Mouse (Mus musculus) embryonic facial prominence, embryonic 11.5 days (tissue): ENCODE results near the gene Slc25a41. TPM values are rescaled to one million over a fixed set of nuclear protein-coding genes. Genes with fewer than 3 reads are reported as not detected.
A peak's percentile ranks its signal among the peaks of the same experiment; 100 is the strongest.
"Not testable (repeated sequence)": the region's sequence is repeated elsewhere in the genome, so short reads cannot be mapped to it uniquely, and the experiment has no call there.

Experiments used
- ATAC-seq: fragments of 200-750 bp; cut with Nextera tagmentation; replicated peaks from 2 replicates; pipeline ENCODE4 v1.8.0; 2017; ENCODE audit warnings: low read depth; ENCODE audit not compliant: insufficient number of reproducible peaks, low FRiP score, low TSS enrichment
- DNase-seq: peaks from one replicate; pipeline ENCODE4 v3.0.0-alpha.2; 2015; ENCODE audit warnings: low spot score
- H3K27ac ChIP-seq: fragments of 300-500 bp; sonication (generic); replicated peaks from 2 replicates; pipeline ENCODE4 v1.5.1; 2014; ENCODE audit warnings: mild to moderate bottlenecking, low read depth, low read length, control low read depth
- H3K27me3 ChIP-seq: fragments of 300-500 bp; sonication (generic); 2 replicates; pipeline ENCODE4 v1.6.1; 2014; ENCODE audit warnings: mild to moderate bottlenecking, low read length, moderate library complexity, mixed read lengths; ENCODE audit not compliant: control insufficient read depth, insufficient read depth
- H3K36me3 ChIP-seq: fragments of 300-500 bp; sonication (generic); replicated peaks from 2 replicates; pipeline ENCODE4 v1.6.1; 2014; ENCODE audit warnings: low read depth, mild to moderate bottlenecking, low read length, moderate library complexity, mixed read lengths; ENCODE audit not compliant: control insufficient read depth, insufficient read depth
- H3K4me1 ChIP-seq: fragments of 300-500 bp; sonication (generic); 2 replicates; pipeline ENCODE4 v1.6.1; 2014; ENCODE audit warnings: low read length, mixed read lengths; ENCODE audit not compliant: control insufficient read depth, insufficient read depth
- H3K4me2 ChIP-seq: fragments of 300-500 bp; sonication (generic); 2 replicates; pipeline ENCODE4 v1.6.1; 2014; ENCODE audit warnings: low read depth, mild to moderate bottlenecking, control low read depth, low read length, moderate library complexity
- H3K4me3 ChIP-seq: fragments of 300-500 bp; sonication (generic); 2 replicates; pipeline ENCODE4 v1.5.1; 2014; ENCODE audit warnings: low read depth, low read length, control low read depth
- H3K9ac ChIP-seq: fragments of 300-500 bp; sonication (generic); replicated peaks from 2 replicates; pipeline ENCODE4 v1.6.1; 2014; ENCODE audit warnings: mild to moderate bottlenecking, control low read depth, low read length
- H3K9me3 ChIP-seq: fragments of 300-500 bp; sonication (generic); replicated peaks from 2 replicates; pipeline ENCODE4 v1.6.1; 2016; ENCODE audit warnings: mild to moderate bottlenecking, low read length, inconsistent platforms, mixed read lengths; ENCODE audit not compliant: control insufficient read depth
- WGBS: fragments of 180-500 bp; shearing (Covaris S2); extraction: QIAGEN DNeasy Blood & Tissue Kit; methylation state at CpG from one replicate; pipeline ENCODE4 v1.1.7; 2014; 5-methylcytosine and 5-hydroxymethylcytosine counted together
- polyA plus RNA-seq: library from polyadenylated mRNA; unstranded; fragments of >200 nt; fragmentation: Nextera tagmentation; extraction: Ambion mirVana; gene quantifications from 2 replicates; pipeline ENCODE4 v1.2.1, GENCODE M21; 2014

Slc25a41 gene
- polyA plus RNA-seq, 1 experiment from 2014 or later = not detected

GRCm38 (mm10) chr17:57060231-57060801 is 18.9 kb upstream of the Slc25a41 start:
- no peak overlapping the region for H3K27ac ChIP-seq
- peaks cover 3% of the 10 kb centered on the region for H3K4me1 ChIP-seq
- no peaks in the 10 kb centered on the region for H3K9me3 ChIP-seq
- no peaks in the 10 kb centered on the region for H3K36me3 ChIP-seq
- DNase-seq (peak; percentile 95), ATAC-seq (peak; percentile 86)
- H3K27me3 ChIP-seq = peaks cover 24% of the 10 kb centered on the region
- H3K4me3 ChIP-seq = peak overlapping the region; percentile 74
- WGBS = under 1% methylated on average over 44 of the region's 44 CpGs
- peak overlapping the region; percentile 51 for H3K4me2 ChIP-seq
- H3K9ac ChIP-seq = no peak overlapping the region

- Histone ChIP-seq H3K4me1 (peaks cover 3% of the 10 kb centered on the region), H3K9me3 (no peaks in the 10 kb centered on the region), H3K36me3 (no peaks in the 10 kb centered on the region; the same call in 1 of the 2 replicates), H3K4me3 (peak within 1 kb of the TSS; percentile 74), H3K4me2 (peak within 1 kb of the TSS; percentile 51), H3K27me3 (peaks cover 24% of the 10 kb centered on the region), H3K9ac (peak within 1 kb of the TSS; percentile 67), H3K27ac (no peak within 1 kb of the TSS)
- DNase-seq (peak; percentile 84), ATAC-seq (peak; percentile 61)
- 1% methylated on average over 17 of the region's 45 CpGs for WGBS
These were observed 18.1 kb upstream of the Slc25a41 start, which contains the start of gene Slc25a23 for GRCm38 (mm10) chr17:57059486-57059977. TSS of gene Slc25a23 (minus strand) at chr17:57059863.

GRCm38 (mm10) chr17:57058891-57059485 is 17.5 kb upstream of the Slc25a41 start, which contains the start of gene Crb3:
TSS of gene Crb3 (plus strand) at chr17:57059105.
- ATAC-seq = no peak; the same call in 1 of the 2 replicates
- no peak within 1 kb of the TSS for H3K27ac ChIP-seq
- peak within 1 kb of the TSS; percentile 67 for H3K9ac ChIP-seq
- H3K4me2 ChIP-seq = peak within 1 kb of the TSS; percentile 51
- peak within 1 kb of the TSS; percentile 74 for H3K4me3 ChIP-seq
- peaks cover 3% of the 10 kb centered on the region for H3K4me1 ChIP-seq
- H3K9me3 ChIP-seq = no peaks in the 10 kb centered on the region
- no peaks in the 10 kb centered on the region; the same call in 1 of the 2 replicates for H3K36me3 ChIP-seq
- 0% methylated on average over 18 of the region's 22 CpGs for WGBS
- peaks cover 24% of the 10 kb centered on the region for H3K27me3 ChIP-seq
- DNase-seq = no peak

GRCm38 (mm10) chr17:57056246-57056645 is 14.8 kb upstream of the Slc25a41 start:
- WGBS = 85% methylated on average over 3 of the region's 3 CpGs
- Histone ChIP-seq H3K4me1 (no peaks in the 10 kb centered on the region), H3K27me3 (peaks cover 4% of the 10 kb centered on the region), H3K27ac (no peak overlapping the region), H3K9me3 (no peaks in the 10 kb centered on the region), H3K4me2 (no peak overlapping the region), H3K4me3 (no peak overlapping the region), H3K36me3 (no peaks in the 10 kb centered on the region; the same call in none of the 2 replicates), H3K9ac (no peak overlapping the region)
- DNase-seq = no peak
- ATAC-seq = no peak

DNA sequence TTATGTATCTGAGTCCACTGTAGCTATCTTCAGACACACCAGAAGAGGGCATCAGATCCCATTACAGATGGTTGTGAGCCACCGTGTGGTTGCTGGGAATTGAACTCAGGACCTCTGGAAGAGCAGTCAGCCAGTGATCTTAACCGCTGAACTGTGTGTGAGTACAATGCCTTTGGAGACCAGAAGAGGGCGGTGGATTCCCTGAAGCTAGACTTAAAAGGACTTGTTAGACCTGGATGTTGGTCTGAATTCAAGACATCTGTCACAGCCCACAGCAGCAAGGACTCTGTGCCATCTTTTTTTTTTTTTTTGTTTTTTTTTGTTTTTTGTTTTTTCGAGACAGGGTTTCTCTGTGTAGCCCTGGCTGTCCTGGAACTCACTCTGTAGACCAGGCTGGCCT is 10.2 kb upstream of the Slc25a41 start:
- H3K4me1 ChIP-seq, H3K4me2 ChIP-seq, DNase-seq, H3K9me3 ChIP-seq, H3K27ac ChIP-seq, H3K27me3 ChIP-seq, H3K4me3 ChIP-seq, H3K36me3 ChIP-seq, ATAC-seq, H3K9ac ChIP-seq: not testable (repeated sequence)
- 85% methylated on average over 4 of the region's 4 CpGs for WGBS

DNA sequence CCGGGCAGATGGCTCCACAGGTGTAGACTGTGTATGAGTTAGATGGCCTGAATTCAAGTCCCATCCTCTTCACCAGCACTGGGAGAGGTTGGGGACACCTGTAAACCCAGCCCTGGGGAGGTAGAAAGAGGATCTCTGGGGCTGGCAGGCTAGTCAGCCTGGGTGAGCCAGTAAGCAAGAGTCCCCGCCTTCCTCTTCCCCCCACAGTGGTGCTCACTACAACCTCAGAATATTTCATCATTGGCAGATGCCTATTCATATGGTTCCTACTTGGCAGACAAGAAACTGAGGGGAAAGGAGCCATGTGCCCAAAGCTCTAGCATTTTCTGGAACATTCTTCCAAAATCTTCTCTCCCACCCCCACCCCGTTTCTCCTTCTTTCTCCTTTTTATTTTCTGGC is 7.4 kb upstream of the Slc25a41 start:
- Histone ChIP-seq H3K27ac (no peak overlapping the region), H3K27me3 (no peaks in the 10 kb centered on the region), H3K9ac (no peak overlapping the region), H3K4me2 (no peak overlapping the region), H3K36me3 (no peaks in the 10 kb centered on the region; the same call in 1 of the 2 replicates), H3K4me3 (no peak overlapping the region), H3K4me1 (no peaks in the 10 kb centered on the region), H3K9me3 (no peaks in the 10 kb centered on the region)
- ATAC-seq (no peak), DNase-seq (no peak)
- 94% methylated on average over 3 of the region's 3 CpGs for WGBS

DNA sequence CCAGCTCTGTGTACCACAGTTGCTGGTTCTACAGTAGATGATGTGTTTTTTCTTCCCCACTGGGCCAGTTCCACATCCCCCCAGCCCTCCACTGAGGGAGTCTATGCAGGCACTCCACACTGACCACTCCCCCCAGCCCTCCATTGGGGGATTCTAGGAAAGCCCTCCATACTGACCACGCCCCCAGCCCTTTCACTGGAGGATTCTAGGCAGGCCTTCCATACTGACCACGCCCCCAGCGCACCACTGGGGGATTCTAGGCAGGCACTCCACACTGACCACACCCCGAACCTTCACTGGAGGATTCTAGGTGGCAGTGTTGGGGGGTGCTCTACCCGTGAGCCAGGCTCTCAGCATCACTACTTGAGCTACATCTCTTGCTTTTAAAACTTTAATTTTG is 6.0 kb upstream of the Slc25a41 start:
- no peak overlapping the region for H3K27ac ChIP-seq
- no peak overlapping the region for H3K4me2 ChIP-seq
- H3K27me3 ChIP-seq = no peaks in the 10 kb centered on the region
- DNase-seq (no peak), ATAC-seq (no peak)
- H3K4me1 ChIP-seq = no peaks in the 10 kb centered on the region
- H3K9me3 ChIP-seq = no peaks in the 10 kb centered on the region
- H3K9ac ChIP-seq = no peak overlapping the region
- H3K36me3 ChIP-seq = no peaks in the 10 kb centered on the region; the same call in 1 of the 2 replicates
- H3K4me3 ChIP-seq = no peak overlapping the region
- 33% methylated on average over 5 of the region's 5 CpGs for WGBS

GRCm38 (mm10) chr17:57038978-57039377 is 2.5 kb downstream of the Slc25a41 start:
- no peak for DNase-seq
- no peaks in the 10 kb centered on the region for H3K9me3 ChIP-seq
- no peak overlapping the region for H3K9ac ChIP-seq
- no peaks in the 10 kb centered on the region for H3K27me3 ChIP-seq
- H3K36me3 ChIP-seq = no peaks in the 10 kb centered on the region
- no peak for ATAC-seq
- H3K4me1 ChIP-seq = no peaks in the 10 kb centered on the region
- no peak overlapping the region for H3K4me3 ChIP-seq
- 39% methylated on average over 8 of the region's 8 CpGs for WGBS
- H3K27ac ChIP-seq = no peak overlapping the region
- H3K4me2 ChIP-seq = no peak overlapping the region
